Mouse (Mus musculus): ENCODE measurements at regions not wholly inside any gene's neighbourhood (a gene's known extent, or its start where the extent isn't known, plus 50 kb on each side); places are given as distances from the start of the nearest gene placed in this dataset.

DNA sequence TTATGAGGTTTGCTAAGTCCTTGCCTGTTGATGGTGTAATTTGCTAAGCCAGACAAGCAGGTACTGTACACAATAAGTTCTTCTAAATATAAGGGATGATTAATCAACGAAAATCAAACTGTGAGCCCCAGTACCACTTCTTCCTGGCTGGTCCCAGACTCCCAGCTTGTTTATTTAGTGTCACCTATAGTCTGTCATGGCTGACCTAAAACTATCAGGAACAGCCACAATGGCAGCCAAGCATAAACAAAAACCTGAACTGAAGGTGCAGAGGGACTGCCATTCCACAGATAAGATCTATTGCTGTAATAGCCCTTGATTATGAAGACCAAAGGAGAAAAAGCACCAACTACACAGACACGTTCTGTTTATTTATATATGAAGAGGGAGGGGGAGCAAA, 180.9 kb upstream of the Dph6 start:
- TF ChIP-seq POLR2A (IDR thresholded peaks at IDR 0.05; ENCODE audit: borderline replicate concordance, extremely low read depth, insufficient read depth, insufficient read length, poor library complexity, severe bottlenecking) (no peak), CTCF (IDR thresholded peaks at IDR 0.05; ENCODE audit: borderline replicate concordance, extremely low read depth, insufficient read depth, insufficient read length) (no peak)
- no peak for DNase-seq (ENCODE audit: low read depth)

DNA sequence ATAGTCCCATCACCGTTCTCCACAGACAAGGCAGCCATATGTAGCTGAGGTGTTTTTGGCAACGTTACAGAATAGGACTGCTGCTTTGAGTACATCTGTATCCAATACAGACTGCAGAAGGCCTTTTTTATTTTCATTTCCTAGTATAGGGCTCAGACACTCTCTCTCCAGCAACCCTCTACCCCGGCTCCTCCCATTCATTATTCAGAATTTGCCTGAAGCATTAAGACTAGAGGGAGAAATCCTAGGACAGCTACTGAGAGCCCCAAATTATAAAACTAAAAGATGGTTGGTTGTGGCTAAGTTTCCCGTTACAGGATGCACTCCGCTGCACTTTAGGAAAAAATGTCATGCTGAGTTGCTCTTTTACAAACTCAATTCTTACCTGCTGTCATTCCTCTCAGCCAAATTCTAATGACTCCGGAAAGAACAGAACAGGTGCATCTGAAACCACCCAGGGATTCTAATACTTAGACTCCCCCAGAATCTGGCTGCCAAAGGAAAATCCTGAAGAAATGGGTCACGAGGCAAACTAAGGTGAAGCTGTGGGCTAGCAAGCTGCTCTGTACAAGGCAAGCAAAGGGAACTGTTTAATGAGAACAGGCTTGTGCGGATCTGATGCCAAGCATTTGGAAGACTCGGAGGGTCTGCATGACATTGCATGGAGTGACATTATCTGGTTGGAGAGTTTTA, 189.1 kb upstream of the Dph6 start:
- DNase-seq (ENCODE audit: low read depth) = no peak
- TF ChIP-seq CTCF (IDR thresholded peaks at IDR 0.05; ENCODE audit: borderline replicate concordance, extremely low read depth, insufficient read depth, insufficient read length) = no peak
- no peak for TF ChIP-seq POLR2A (IDR thresholded peaks at IDR 0.05; ENCODE audit: borderline replicate concordance, extremely low read depth, insufficient read depth, insufficient read length, poor library complexity, severe bottlenecking)

DNA sequence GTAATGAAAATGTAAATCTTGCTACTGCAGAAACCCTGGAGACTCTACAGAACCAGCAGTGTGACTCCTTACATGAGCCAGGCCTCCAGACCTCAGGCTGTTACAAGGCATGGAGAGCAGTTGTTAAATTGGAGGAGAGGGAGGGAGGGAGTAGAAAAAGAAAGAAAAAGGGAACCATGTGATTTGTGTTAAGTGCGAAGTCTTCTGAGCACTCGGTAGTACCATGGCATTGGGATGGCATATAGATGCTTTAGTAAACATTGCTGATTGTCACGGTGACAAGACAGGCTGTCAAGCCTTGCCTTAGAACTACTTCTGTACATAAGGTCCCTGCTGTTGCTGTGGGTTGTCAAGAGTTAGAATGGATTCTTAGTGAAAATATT, 189.6 kb upstream of the Dph6 start:
- TF ChIP-seq POLR2A (IDR thresholded peaks at IDR 0.05; ENCODE audit: borderline replicate concordance, extremely low read depth, insufficient read depth, insufficient read length, poor library complexity, severe bottlenecking) = no peak
- TF ChIP-seq CTCF (IDR thresholded peaks at IDR 0.05; ENCODE audit: borderline replicate concordance, extremely low read depth, insufficient read depth, insufficient read length) = no peak
- DNase-seq (ENCODE audit: low read depth) = no peak

DNA sequence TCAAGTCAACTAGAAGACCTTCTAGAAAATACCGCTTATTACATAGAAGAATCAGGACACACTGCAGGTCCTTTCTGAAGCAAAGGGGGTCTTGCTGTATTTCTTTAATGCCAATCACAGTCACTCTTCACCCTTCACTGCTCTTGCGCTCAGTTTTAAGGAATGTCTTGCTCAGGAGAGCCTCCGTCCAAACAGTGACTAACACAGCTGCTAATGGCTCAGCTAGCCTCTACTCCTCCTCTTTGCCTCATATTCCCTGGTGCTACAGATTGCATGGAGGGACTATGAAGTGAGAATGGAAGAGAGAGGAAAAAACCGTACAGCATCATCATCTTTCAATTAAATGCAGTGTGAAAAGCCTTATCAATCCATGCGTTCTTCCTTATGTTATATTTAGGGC, 193.7 kb upstream of the Dph6 start:
- no peak for DNase-seq (ENCODE audit: low read depth)
- TF ChIP-seq CTCF (IDR thresholded peaks at IDR 0.05; ENCODE audit: borderline replicate concordance, extremely low read depth, insufficient read depth, insufficient read length) (no peak), POLR2A (IDR thresholded peaks at IDR 0.05; ENCODE audit: borderline replicate concordance, extremely low read depth, insufficient read depth, insufficient read length, poor library complexity, severe bottlenecking) (no peak)

DNA sequence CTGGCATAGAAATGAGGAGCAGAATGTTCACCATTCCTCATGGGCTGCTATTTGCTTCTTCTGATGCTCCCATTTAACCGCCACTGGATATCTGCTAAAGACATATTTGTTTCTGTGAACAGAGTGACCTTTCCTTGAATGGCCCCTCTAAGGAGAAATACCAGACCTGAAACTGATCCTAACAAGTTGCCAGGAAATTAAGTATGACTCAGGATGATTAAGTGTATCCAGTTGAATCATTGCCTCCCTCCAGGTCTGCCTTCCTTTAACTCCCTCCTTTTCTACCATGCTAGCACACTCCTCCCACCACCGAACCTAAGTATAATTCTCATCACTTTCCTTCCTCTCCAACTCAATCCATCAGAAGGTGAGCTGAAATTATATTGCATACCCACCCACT, 194.2 kb upstream of the Dph6 start:
- no peak for DNase-seq (ENCODE audit: low read depth)
- TF ChIP-seq POLR2A (IDR thresholded peaks at IDR 0.05; ENCODE audit: borderline replicate concordance, extremely low read depth, insufficient read depth, insufficient read length, poor library complexity, severe bottlenecking) = no peak
- no peak for TF ChIP-seq CTCF (IDR thresholded peaks at IDR 0.05; ENCODE audit: borderline replicate concordance, extremely low read depth, insufficient read depth, insufficient read length)

DNA sequence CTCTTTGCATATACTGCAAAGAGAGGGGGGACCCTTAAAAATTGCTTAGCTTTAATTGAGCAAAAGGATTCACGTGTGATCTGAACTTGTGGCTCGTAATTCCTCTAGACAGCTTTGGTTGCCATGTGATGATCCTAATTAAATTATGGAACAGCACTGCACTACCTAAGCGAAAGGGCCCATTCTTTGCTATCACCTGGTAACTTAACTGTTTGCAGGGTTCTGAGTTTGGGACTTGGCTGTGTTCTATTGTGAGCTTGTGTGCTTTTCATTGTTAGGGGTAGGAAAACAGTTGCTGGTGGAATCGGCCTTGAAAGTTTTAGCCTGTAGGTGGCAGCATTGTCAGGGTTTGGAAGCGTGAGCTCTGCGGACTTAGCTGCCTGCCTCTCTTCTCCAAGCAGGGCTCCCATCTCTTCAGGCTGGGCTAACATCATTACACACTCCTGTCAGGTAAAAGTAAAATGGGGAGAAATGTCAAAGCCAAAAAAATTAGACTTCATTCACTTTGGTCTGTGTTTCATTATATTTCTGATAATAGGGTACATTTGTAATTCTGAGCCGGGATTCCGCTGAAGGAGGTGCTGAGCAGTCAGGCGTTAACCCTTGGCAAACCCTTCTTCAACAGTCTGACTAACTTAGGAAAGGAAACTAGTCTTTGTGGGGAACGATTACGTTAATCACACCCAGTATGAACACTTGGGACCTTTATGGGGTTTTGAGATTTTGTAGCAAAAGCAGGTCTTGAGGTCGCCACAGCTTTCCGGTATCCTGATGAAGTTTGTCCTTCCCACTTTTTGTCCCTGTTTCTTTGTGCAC, 199.2 kb upstream of the Dph6 start:
- DNase-seq (ENCODE audit: low read depth) = peak; percentile 96
- TF ChIP-seq CTCF (IDR thresholded peaks at IDR 0.05; ENCODE audit: borderline replicate concordance, extremely low read depth, insufficient read depth, insufficient read length) (peak; percentile 91), POLR2A (IDR thresholded peaks at IDR 0.05; ENCODE audit: borderline replicate concordance, extremely low read depth, insufficient read depth, insufficient read length, poor library complexity, severe bottlenecking) (no peak)

DNA sequence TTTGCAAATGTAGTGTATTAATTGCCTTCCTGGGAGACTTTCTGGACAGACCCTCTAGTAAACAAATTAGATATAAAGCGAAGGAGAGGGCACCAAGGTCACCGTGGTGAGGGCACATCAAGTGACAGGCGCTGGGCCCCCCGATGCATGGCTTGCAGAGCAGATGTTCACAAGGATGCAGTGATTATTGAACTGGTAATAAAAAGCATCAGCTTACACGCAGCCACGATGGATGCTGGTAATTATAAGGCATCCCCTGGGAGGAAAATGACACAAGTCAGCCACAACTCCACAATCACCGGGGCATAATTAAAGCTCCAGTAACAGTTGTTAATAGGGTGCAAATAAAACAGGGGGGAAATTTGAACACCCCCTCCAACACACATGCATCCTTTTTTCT, 217.5 kb upstream of the Dph6 start:
- TF ChIP-seq CTCF (IDR thresholded peaks at IDR 0.05; ENCODE audit: borderline replicate concordance, extremely low read depth, insufficient read depth, insufficient read length) (no peak), POLR2A (IDR thresholded peaks at IDR 0.05; ENCODE audit: borderline replicate concordance, extremely low read depth, insufficient read depth, insufficient read length, poor library complexity, severe bottlenecking) (no peak)
- DNase-seq (ENCODE audit: low read depth) = peak; percentile 82

DNA sequence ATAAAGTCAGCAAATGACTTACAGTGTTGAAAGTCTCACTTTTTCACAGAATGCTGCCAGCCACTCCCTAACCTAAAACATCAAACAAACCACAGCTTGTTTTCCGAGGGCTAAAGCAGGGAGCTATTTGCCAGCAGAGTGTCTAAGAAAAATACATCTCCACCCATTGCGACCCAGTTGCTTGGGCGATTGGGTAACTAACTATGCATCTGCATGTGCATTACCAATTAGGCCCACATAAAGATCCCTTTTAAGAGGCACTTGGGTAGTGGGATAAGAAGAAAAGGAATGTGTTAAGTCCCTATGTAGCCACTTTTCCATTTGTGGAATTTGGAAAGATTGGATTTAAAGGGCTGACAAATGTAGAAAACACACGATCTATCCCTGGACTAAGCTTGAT, 218.3 kb upstream of the Dph6 start:
- TF ChIP-seq POLR2A (IDR thresholded peaks at IDR 0.05; ENCODE audit: borderline replicate concordance, extremely low read depth, insufficient read depth, insufficient read length, poor library complexity, severe bottlenecking) (no peak), CTCF (IDR thresholded peaks at IDR 0.05; ENCODE audit: borderline replicate concordance, extremely low read depth, insufficient read depth, insufficient read length) (no peak)
- peak; percentile 83 for DNase-seq (ENCODE audit: low read depth)

DNA sequence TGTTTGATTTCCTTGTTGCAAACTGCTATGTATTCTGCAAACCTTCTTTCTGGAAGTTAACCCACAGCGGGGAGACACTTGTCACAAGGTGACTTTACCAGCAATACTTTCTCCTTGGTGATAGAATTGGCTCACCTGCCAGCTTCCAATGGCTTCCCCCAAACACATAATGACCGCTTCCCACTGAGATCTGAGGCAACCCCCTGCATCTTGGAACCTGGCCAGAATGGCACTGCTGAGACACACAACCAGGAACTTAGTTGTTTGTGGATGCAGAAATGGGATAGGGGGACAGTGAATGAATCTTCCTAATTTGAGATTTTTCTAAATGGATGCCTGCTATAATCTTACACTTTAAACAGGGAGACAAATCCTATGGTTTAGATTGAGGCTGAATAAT, 224.3 kb upstream of the Dph6 start:
- DNase-seq (ENCODE audit: low read depth) = peak; percentile 71

DNA sequence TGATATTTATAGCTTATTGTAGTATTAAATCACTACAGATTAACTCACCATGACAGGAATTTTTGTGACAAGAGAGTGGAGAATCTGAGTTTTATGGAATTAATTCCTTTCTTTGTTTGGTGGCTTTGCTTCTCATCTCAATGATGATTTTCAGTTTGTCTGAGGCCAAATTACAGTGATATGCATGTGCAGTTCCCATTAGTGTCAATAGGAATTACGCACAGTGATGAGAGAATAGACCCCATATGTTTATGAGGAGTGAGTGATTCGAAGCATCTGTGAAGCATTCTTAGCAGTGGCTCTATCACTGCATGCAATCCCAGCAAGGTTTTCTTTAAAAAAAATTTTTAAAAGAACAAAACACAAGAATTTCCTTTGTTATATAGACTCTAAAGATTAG, 225.0 kb upstream of the Dph6 start:
- peak; percentile 66 for DNase-seq (ENCODE audit: low read depth)
- no peak for TF ChIP-seq POLR2A (IDR thresholded peaks at IDR 0.05; ENCODE audit: borderline replicate concordance, extremely low read depth, insufficient read depth, insufficient read length, poor library complexity, severe bottlenecking)
- TF ChIP-seq CTCF (IDR thresholded peaks at IDR 0.05; ENCODE audit: borderline replicate concordance, extremely low read depth, insufficient read depth, insufficient read length) = no peak

More for the DNA sequence above, 224.3 kb upstream of the Dph6 start:
- TF ChIP-seq CTCF (IDR thresholded peaks at IDR 0.05; ENCODE audit: borderline replicate concordance, extremely low read depth, insufficient read depth, insufficient read length) (no peak), POLR2A (IDR thresholded peaks at IDR 0.05; ENCODE audit: borderline replicate concordance, extremely low read depth, insufficient read depth, insufficient read length, poor library complexity, severe bottlenecking) (no peak)

DNA sequence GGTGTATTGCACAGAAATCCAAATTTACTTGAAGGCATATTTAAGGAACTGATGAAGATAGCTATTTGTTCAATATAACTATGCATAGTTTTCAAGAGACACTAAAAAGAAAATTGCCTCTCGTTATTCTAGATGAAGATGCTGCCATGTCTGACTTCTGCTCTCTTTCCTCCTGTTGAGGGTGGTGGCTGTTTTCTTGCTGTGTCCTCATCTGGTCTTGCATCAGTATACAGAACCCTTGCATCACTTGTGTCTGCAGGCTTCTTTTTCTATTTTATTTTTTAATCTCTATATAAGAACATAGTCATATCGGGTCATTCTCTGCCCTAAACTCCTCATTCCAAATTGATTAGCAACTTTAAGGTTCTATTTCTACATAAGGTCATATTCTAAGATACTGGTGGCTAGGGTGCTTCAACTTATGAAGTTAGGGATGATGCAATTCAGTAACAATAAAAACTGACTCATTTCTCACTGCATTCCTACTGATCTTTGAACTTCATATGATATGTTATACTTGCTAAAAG, 231.0 kb upstream of the Dph6 start:
- no peak for TF ChIP-seq POLR2A (IDR thresholded peaks at IDR 0.05; ENCODE audit: borderline replicate concordance, extremely low read depth, insufficient read depth, insufficient read length, poor library complexity, severe bottlenecking)
- no peak for TF ChIP-seq CTCF (IDR thresholded peaks at IDR 0.05; ENCODE audit: borderline replicate concordance, extremely low read depth, insufficient read depth, insufficient read length)
- DNase-seq (ENCODE audit: low read depth) = no peak

Measured in brain, embryonic 14.5 days (tissue).